Mouse (Mus musculus) CH12.LX (cell line): ENCODE measurements at regions not wholly inside any gene's neighbourhood (a gene's known extent, or its start where the extent isn't known, plus 50 kb on each side); places are given as distances from the start of the nearest gene placed in this dataset.

Experiments used
- DNase-seq: peaks from one replicate; pipeline ENCODE4 v3.0.0-alpha.2; 2013; ENCODE audit errors: extremely low read depth
- H3K27ac ChIP-seq: 2 replicates; pipeline ENCODE4 v1.5.1; 2012; ENCODE audit warnings: low read depth, mild to moderate bottlenecking, control low read depth, moderate library complexity; ENCODE audit not compliant: insufficient read depth
- H3K27me3 ChIP-seq: replicated peaks from 2 replicates; pipeline ENCODE3; 2012; ENCODE audit warnings: inconsistent platforms
- H3K36me3 ChIP-seq, 2 experiments: replicated peaks in 1 of 2; 2 replicates each; pipeline versions ENCODE3 to v1.6.1; 2012; ENCODE audit warnings: inconsistent platforms in 1 of 2, low read length in 1 of 2, mild to moderate bottlenecking in 1 of 2, mixed read lengths in 1 of 2, moderate library complexity in 1 of 2; ENCODE audit not compliant: control insufficient read depth in 1 of 2, insufficient read depth in 1 of 2
- H3K4me1 ChIP-seq, 2 experiments: 2 replicates each; pipeline ENCODE4 v1.6.1; 2012; ENCODE audit warnings: inconsistent platforms in 1 of 2, moderate library complexity in 1 of 2; ENCODE audit not compliant: insufficient read depth in 2 of 2, control insufficient read depth in 1 of 2
- H3K4me2 ChIP-seq: 2 replicates; pipeline ENCODE4 v1.6.1; 2012; ENCODE audit warnings: low read depth, mild to moderate bottlenecking, control low read depth; ENCODE audit not compliant: poor library complexity, insufficient read depth, severe bottlenecking
- H3K4me3 ChIP-seq, 3 experiments: fragments of 150-350 bp in 1 of 3; sonication (generic) in 1 of 3; replicated peaks in 1 of 3; 2 replicates each; pipeline versions ENCODE3 to v1.5.1; 2011 to 2012; ENCODE audit warnings: low read depth in 2 of 3, low read length in 2 of 3, mild to moderate bottlenecking in 2 of 3, moderate library complexity in 2 of 3, control low read depth in 1 of 3, improper control_type of control experiment in 1 of 3, inconsistent platforms in 1 of 3, mixed read lengths in 1 of 3; ENCODE audit not compliant: poor library complexity in 1 of 3
- H3K79me2 ChIP-seq: replicated peaks from 2 replicates; pipeline ENCODE4 v1.6.1; 2012; ENCODE audit warnings: mild to moderate bottlenecking, moderate library complexity; ENCODE audit not compliant: control insufficient read depth, poor library complexity, insufficient read depth, severe bottlenecking; ENCODE audit errors: extremely low read depth
- H3K9ac ChIP-seq: 2 replicates; pipeline ENCODE4 v1.6.1; 2012; ENCODE audit warnings: low read depth, mild to moderate bottlenecking, control low read depth, moderate library complexity; ENCODE audit not compliant: insufficient read depth
- H3K9me3 ChIP-seq: replicated peaks from 2 replicates; pipeline ENCODE3; 2012; ENCODE audit warnings: low read length, inconsistent platforms, mixed read lengths
- CHD1 ChIP-seq: IDR thresholded peaks from 2 replicates; pipeline ENCODE4 v1.6.1; 2012; ENCODE audit warnings: low read depth, low read length, improper control_type of control experiment, inconsistent platforms
- CHD2 ChIP-seq: IDR thresholded peaks from 2 replicates; pipeline ENCODE4 v1.6.1; 2011; ENCODE audit warnings: low read length, improper control_type of control experiment
- CTCF ChIP-seq, 2 experiments: IDR thresholded peaks in 1 of 2; conservative IDR thresholded peaks in 1 of 2; 2 replicates each; pipeline ENCODE4 v1.5.1; 2011 to 2012; ENCODE audit warnings: low read depth in 2 of 2, low read length in 2 of 2, improper control_type of control experiment in 1 of 2, inconsistent platforms in 1 of 2, mild to moderate bottlenecking in 1 of 2, moderate library complexity in 1 of 2
- E2F4 ChIP-seq: IDR thresholded peaks from 2 replicates; pipeline ENCODE4 v1.6.1; 2011; ENCODE audit warnings: low read depth, low read length, improper control_type of control experiment; ENCODE audit not compliant: insufficient replicate concordance
- EP300 ChIP-seq: IDR thresholded peaks from 2 replicates; pipeline ENCODE4 v1.6.1; 2011; ENCODE audit warnings: low read length, improper control_type of control experiment
- ETS1 ChIP-seq: conservative IDR thresholded peaks from 2 replicates; pipeline ENCODE4 v1.6.1; 2012; ENCODE audit warnings: low read depth, mild to moderate bottlenecking, inconsistent platforms, low read length, improper control_type of control experiment, moderate library complexity
- HCFC1 ChIP-seq: IDR thresholded peaks from 2 replicates; pipeline ENCODE4 v1.6.1; 2012; ENCODE audit warnings: low read depth, mild to moderate bottlenecking, inconsistent platforms, low read length, improper control_type of control experiment
- MAFK ChIP-seq: IDR thresholded peaks from 2 replicates; pipeline ENCODE4 v1.6.1; 2011; ENCODE audit warnings: low read length, improper control_type of control experiment; ENCODE audit not compliant: insufficient replicate concordance
- MAX ChIP-seq: IDR thresholded peaks from 2 replicates; pipeline ENCODE4 v1.6.1; 2011; ENCODE audit warnings: low read length, improper control_type of control experiment
- MAZ ChIP-seq: IDR thresholded peaks from 2 replicates; pipeline ENCODE4 v1.6.1; 2012; ENCODE audit warnings: low read depth, mild to moderate bottlenecking, inconsistent platforms, low read length, improper control_type of control experiment, moderate library complexity
- MEF2A ChIP-seq: IDR thresholded peaks from 2 replicates; pipeline ENCODE4 v1.6.1; 2014; ENCODE audit warnings: low read depth, mild to moderate bottlenecking, inconsistent platforms, low read length, improper control_type of control experiment, borderline replicate concordance
- MYC ChIP-seq: IDR thresholded peaks from 2 replicates; pipeline ENCODE4 v1.6.1; 2011; ENCODE audit warnings: low read depth, mild to moderate bottlenecking, improper control_type of control experiment, low read length
- NELFE ChIP-seq: IDR thresholded peaks from 2 replicates; pipeline ENCODE4 v1.6.1; 2011; ENCODE audit warnings: low read depth, low read length, improper control_type of control experiment
- PAX5 ChIP-seq: IDR thresholded peaks from 2 replicates; pipeline ENCODE4 v1.6.1; 2012; ENCODE audit warnings: low read length, inconsistent platforms, mixed read lengths
- RAD21 ChIP-seq: IDR thresholded peaks from 2 replicates; pipeline ENCODE4 v1.6.1; 2011; ENCODE audit warnings: low read depth, mild to moderate bottlenecking, low read length, improper control_type of control experiment, moderate library complexity
- RCOR1 ChIP-seq: conservative IDR thresholded peaks from 2 replicates; pipeline ENCODE4 v1.6.1; 2012; ENCODE audit warnings: low read depth, mild to moderate bottlenecking, inconsistent platforms, low read length, improper control_type of control experiment
- SMC3 ChIP-seq: IDR thresholded peaks from 2 replicates; pipeline ENCODE4 v1.6.1; 2011; ENCODE audit warnings: low read depth, low read length, improper control_type of control experiment
- UBTF ChIP-seq: IDR thresholded peaks from 2 replicates; pipeline ENCODE4 v1.6.1; 2012; ENCODE audit warnings: low read depth, mild to moderate bottlenecking, inconsistent platforms, low read length, improper control_type of control experiment, moderate library complexity
- USF1 ChIP-seq: IDR thresholded peaks from 2 replicates; pipeline ENCODE4 v1.6.1; 2014; ENCODE audit warnings: low read depth, mild to moderate bottlenecking, inconsistent platforms, low read length, improper control_type of control experiment
- USF2 ChIP-seq: conservative IDR thresholded peaks from 2 replicates; pipeline ENCODE4 v1.6.1; 2011; ENCODE audit warnings: low read depth, low read length, improper control_type of control experiment
- ZMIZ1 ChIP-seq: IDR thresholded peaks from 2 replicates; pipeline ENCODE4 v1.6.1; 2012; ENCODE audit warnings: low read depth, mild to moderate bottlenecking, inconsistent platforms, low read length, improper control_type of control experiment
- dilution Hi-C: fragments of 300-500 bp; cut with MboI; formaldehyde crosslinking; loops from 2 replicates; pipeline ENCODE4 v1.14.3; 2020; ENCODE audit warnings: low sequenced_read_pairs; ENCODE audit not compliant: extremely low pct_unique_long_range_greater_than_20kb, extremely low pct_ligation_motif_present
- in situ Hi-C: fragments of 300-500 bp; cut with MboI; formaldehyde crosslinking; loops from 3 replicates; pipeline ENCODE4 v1.14.3; 2019; ENCODE audit warnings: low sequenced_read_pairs, low pct_ligation_motif_present, low pct_unique_long_range_greater_than_20kb, mixed read lengths

- TF ChIP-seq USF2: no peak
- no peak for TF ChIP-seq MYC
- TF ChIP-seq USF1: no peak
- TF ChIP-seq CTCF (conservative IDR thresholded peaks at IDR 0.05 in 1 of 2, IDR thresholded peaks at IDR 0.05 in 1 of 2; ENCODE audit: low read depth in 2 of 2, low read length in 2 of 2): no peak
- TF ChIP-seq HCFC1: no peak
- TF ChIP-seq SMC3: no peak
- no peak for TF ChIP-seq MEF2A
- TF ChIP-seq RAD21: no peak
- TF ChIP-seq MAX: no peak
- TF ChIP-seq RCOR1: no peak
- TF ChIP-seq NELFE: no peak
- no peak for TF ChIP-seq PAX5
- no peak for TF ChIP-seq CHD2
- TF ChIP-seq MAFK: no peak
- TF ChIP-seq E2F4: no peak
- TF ChIP-seq UBTF: no peak
- TF ChIP-seq ZMIZ1: no peak
- no peak for TF ChIP-seq ETS1
- no peak for TF ChIP-seq MAZ
- TF ChIP-seq EP300: no peak
Measured at GRCm38 (mm10) chr16:90599329-90599870, 127.8 kb downstream of the Mis18a start.

GRCm38 (mm10) chr16:90598727-90599126 is 128.5 kb downstream of the Mis18a start:
- no peak overlapping the region for H3K9ac ChIP-seq
- no peak overlapping the region for H3K27ac ChIP-seq
- TF ChIP-seq CHD1: no peak
- no peaks in the 10 kb centered on the region for H3K79me2 ChIP-seq
- H3K27me3 ChIP-seq: peaks cover 35% of the 10 kb centered on the region
- H3K4me1 ChIP-seq: no peaks in the 10 kb centered on the region
- peaks cover 47% of the 10 kb centered on the region for H3K9me3 ChIP-seq
- H3K4me2 ChIP-seq: no peak overlapping the region
- dilution Hi-C loops (no loop called here), in situ Hi-C loops (no loop called here)
- H3K36me3 ChIP-seq: no peaks in the 10 kb centered on the region
- no peak for DNase-seq
- H3K4me3 ChIP-seq: no peak overlapping the region

More at GRCm38 (mm10) chr16:90599329-90599870, 127.8 kb downstream of the Mis18a start:
- Histone ChIP-seq H3K36me3 (no peaks in the 10 kb centered on the region), H3K9ac (no peak overlapping the region), H3K79me2 (no peaks in the 10 kb centered on the region), H3K9me3 (peaks cover 50% of the 10 kb centered on the region), H3K27ac (no peak overlapping the region), H3K4me2 (no peak overlapping the region), H3K27me3 (peaks cover 34% of the 10 kb centered on the region), H3K4me1 (no peaks in the 10 kb centered on the region), H3K4me3 (no peak overlapping the region)
- no peak for DNase-seq
- dilution Hi-C loops (no loop called here), in situ Hi-C loops (no loop called here)
